8 mouse cellular contexts compared by ENCODE assay signal in genomic region chr17:3446191-3446950, GRCm38 (mm10).
DNase-seq lines count a peak whose midpoint lies in the region; ATAC-seq lines count a peak whose summit lies in the region.

No protein-coding gene starts in this region.

- H3K27ac ChIP-seq in heart, embryonic 12.5 days (ENCODE audit: poor library complexity, severe bottlenecking): no peak overlapping the region

- 0 out of 2 replicates have a peak, but pooled peaks have one; percentile 29 for ATAC-seq in heart, embryonic 12.5 days (ENCODE audit: insufficient number of reproducible peaks, low FRiP score)
- ATAC-seq in erythroblast, adult 5-6 weeks (replicated peaks; ENCODE audit: low FRiP score, poor library complexity, severe bottlenecking): no peak

- H3K4me1 ChIP-seq in heart, embryonic 12.5 days (replicated peaks): 0 out of 2 replicates have a peak, but pooled peaks cover 8% of the 10 kb centered on the region

- no peak overlapping the region for H3K4me3 ChIP-seq in heart, embryonic 12.5 days

- intact Hi-C loops in left cerebral cortex, postnatal 25 days (cut with DNase I): loop anchor here (2.0 to 5.0 kb wide), 2 partner anchors 159 to 174 kb away; no protein-coding TSS in a partner anchor

- H3K27me3 ChIP-seq in heart, embryonic 12.5 days (replicated peaks): no peaks in the 10 kb centered on the region

- no peaks in the 10 kb centered on the region for H3K9me3 ChIP-seq in heart, embryonic 12.5 days (replicated peaks)

- peak; percentile 33 for DNase-seq in gastrocnemius, adult 18-20 months (ENCODE audit: low spot score)
- DNase-seq in gastrocnemius, postnatal 25 days: no peak
- peak; percentile 4 to 24 for DNase-seq in spleen, postnatal 36 days (ENCODE audit: low spot score in 2 of 2)
- no peak for DNase-seq in spleen, postnatal 10 days (ENCODE audit: low spot score in 2 of 2)
- DNase-seq in left cerebral cortex, postnatal 25 days (ENCODE audit: low spot score in 2 of 2): peak; percentile 47 to 70
- DNase-seq in yolk sac, embryonic 10.5 days (ENCODE audit: low spot score): no peak

- no peak overlapping the region for H3K9ac ChIP-seq in heart, embryonic 12.5 days

- H3K4me2 ChIP-seq in heart, embryonic 12.5 days: no peak overlapping the region

- H3K36me3 ChIP-seq in heart, embryonic 12.5 days: peaks cover 3% of the 10 kb centered on the region; the same call in 1 of the 2 replicates

- 52% methylated on average over 8 of the region's 8 CpGs for WGBS in heart, embryonic 12.5 days

Comparison
In these comparisons a context has a peak if more than half of its experiments do, and no peak if none do; other contexts are left out.
1. DNase-seq: peak in gastrocnemius, adult 18-20 months (single experiment), spleen, postnatal 36 days (2 of 2) and left cerebral cortex, postnatal 25 days (2 of 2); none in gastrocnemius, postnatal 25 days (single experiment), spleen, postnatal 10 days (0 of 2) and yolk sac, embryonic 10.5 days (single experiment).